Comparison of ENCODE assay signal across 8 mouse cellular contexts in the genomic region with DNA sequence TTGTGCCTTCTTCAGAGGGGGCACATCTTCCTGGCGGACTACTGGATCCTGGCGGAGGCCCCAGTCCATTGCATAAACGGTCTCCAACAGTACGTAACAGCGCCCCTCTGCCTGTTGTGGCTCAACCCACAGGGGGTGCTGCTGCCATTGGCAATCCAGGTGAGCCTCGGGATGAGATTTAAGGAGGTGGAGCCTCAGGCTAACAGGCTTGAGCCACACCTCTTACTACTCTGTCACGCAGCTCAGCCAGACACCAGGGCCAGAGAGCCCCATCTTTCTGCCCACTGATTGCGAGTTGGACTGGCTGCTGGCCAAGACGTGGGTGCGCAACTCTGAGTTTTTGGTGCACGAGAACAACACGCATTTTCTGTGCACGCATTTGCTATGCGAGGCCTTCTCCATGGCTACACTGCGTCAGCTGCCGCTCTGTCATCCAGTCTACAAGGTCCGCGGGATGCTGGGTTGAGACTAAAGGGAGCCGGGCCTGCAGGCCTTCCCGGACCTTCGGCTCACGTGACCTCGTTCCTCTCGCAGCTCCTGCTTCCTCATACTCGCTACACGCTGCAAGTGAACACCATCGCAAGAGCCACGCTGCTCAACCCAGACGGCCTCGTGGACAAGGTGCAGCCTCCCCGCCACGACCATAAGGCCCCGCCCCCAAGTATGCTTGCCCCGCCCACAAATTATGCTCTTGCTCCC. TPM values are rescaled to one million over a fixed set of nuclear protein-coding genes. Genes with fewer than 3 reads are reported as not detected.
DNase-seq lines count a peak whose midpoint lies in the region; ATAC-seq lines count a peak whose summit lies in the region.

No protein-coding gene starts in this region.

- H3K4me3 ChIP-seq in limb, embryonic 11.5 days (ENCODE audit: low read depth, low read length), result peak overlapping the region; percentile 33
- H3K4me3 ChIP-seq in midbrain, embryonic 11.5 days (ENCODE audit: low read depth, low read length), result peak overlapping the region; percentile 38
- H3K4me3 ChIP-seq in stomach, embryonic 15.5 days (replicated peaks), result peak overlapping the region; percentile 44

- H3K4me1 ChIP-seq in limb, embryonic 11.5 days (ENCODE audit: control insufficient read depth, insufficient read depth, low read length), result 0 out of 2 replicates have a peak, but pooled peaks cover 5% of the 10 kb centered on the region
- peaks cover 5% of the 10 kb centered on the region; the same call in 1 of the 2 replicates for H3K4me1 ChIP-seq in midbrain, embryonic 11.5 days (ENCODE audit: control insufficient read depth, insufficient read depth, low read length)
- H3K4me1 ChIP-seq in stomach, embryonic 15.5 days, result peaks cover 15% of the 10 kb centered on the region

- no peaks in the 10 kb centered on the region for H3K9me3 ChIP-seq in limb, embryonic 11.5 days (ENCODE audit: control insufficient read depth, low read length)
- no peaks in the 10 kb centered on the region for H3K9me3 ChIP-seq in midbrain, embryonic 11.5 days (ENCODE audit: control insufficient read depth, low read length)
- no peaks in the 10 kb centered on the region for H3K9me3 ChIP-seq in stomach, embryonic 15.5 days

- 2% methylated on average over 34 of the region's 34 CpGs for WGBS in limb, embryonic 11.5 days
- 1% methylated on average over 34 of the region's 34 CpGs for WGBS in midbrain, embryonic 11.5 days
- 2% methylated on average over 34 of the region's 34 CpGs for WGBS in stomach, embryonic 15.5 days

- ATAC-seq in limb, embryonic 11.5 days (ENCODE audit: insufficient number of reproducible peaks, low FRiP score, low TSS enrichment, low read depth), result peak; percentile 60
- ATAC-seq in midbrain, embryonic 11.5 days (ENCODE audit: low FRiP score), result peak; percentile 55; the same call in 1 of the 2 replicates
- ATAC-seq in stomach, embryonic 15.5 days (ENCODE audit: insufficient read depth, low FRiP score, low read depth), result peak; percentile 79

- DNase-seq in heart, adult 18-20 months, result peak; percentile 39 to 69
- no peak for DNase-seq in heart, adult 8-10 months (ENCODE audit: low spot score)
- peak; percentile 64 to 65 for DNase-seq in cerebellum, postnatal 36 days
- DNase-seq in gastrocnemius, postnatal 25 days, result peak; percentile 30
- peak; percentile 45 for DNase-seq in kidney, adult 18-20 months
- DNase-seq in limb, embryonic 11.5 days (ENCODE audit: low spot score), result peak; percentile 66
- DNase-seq in midbrain, embryonic 11.5 days (ENCODE audit: low spot score, missing footprints), result peak; percentile 96

- no peaks in the 10 kb centered on the region for H3K36me3 ChIP-seq in limb, embryonic 11.5 days (ENCODE audit: control insufficient read depth, insufficient read depth, low read length)
- H3K36me3 ChIP-seq in midbrain, embryonic 11.5 days (ENCODE audit: control insufficient read depth, insufficient read depth, low read length), result no peaks in the 10 kb centered on the region
- no peaks in the 10 kb centered on the region for H3K36me3 ChIP-seq in stomach, embryonic 15.5 days

- peak overlapping the region; percentile 71 for H3K4me2 ChIP-seq in limb, embryonic 11.5 days (ENCODE audit: low read depth, severe bottlenecking)
- H3K4me2 ChIP-seq in midbrain, embryonic 11.5 days, result peak overlapping the region; percentile 73
- peak overlapping the region; percentile 82 for H3K4me2 ChIP-seq in stomach, embryonic 15.5 days

- H3K27me3 ChIP-seq in limb, embryonic 11.5 days (ENCODE audit: control insufficient read depth, insufficient read depth, low read length), result no peaks in the 10 kb centered on the region
- peaks cover 3% of the 10 kb centered on the region for H3K27me3 ChIP-seq in midbrain, embryonic 11.5 days (ENCODE audit: control insufficient read depth, insufficient read depth, low read length)
- no peaks in the 10 kb centered on the region; the same call in 1 of the 2 replicates for H3K27me3 ChIP-seq in stomach, embryonic 15.5 days (replicated peaks)

- peak overlapping the region; percentile 41 for H3K9ac ChIP-seq in limb, embryonic 11.5 days (ENCODE audit: low read length)
- H3K9ac ChIP-seq in midbrain, embryonic 11.5 days (ENCODE audit: low read length), result peak overlapping the region; percentile 61
- H3K9ac ChIP-seq in stomach, embryonic 15.5 days, result peak overlapping the region; percentile 2; the same call in 1 of the 2 replicates

- H3K27ac ChIP-seq in limb, embryonic 11.5 days (replicated peaks; ENCODE audit: low read depth, low read length), result no peak overlapping the region
- no peak overlapping the region for H3K27ac ChIP-seq in midbrain, embryonic 11.5 days (ENCODE audit: low read depth, low read length)
- H3K27ac ChIP-seq in stomach, embryonic 15.5 days, result no peak overlapping the region

RNA-seq across cellular contexts. Expression of gene Aloxe3, which starts 8.4 kb away (rescaled TPM):
- total RNA-seq in heart, adult 18-20 months (2021), result not detected
- not detected for total RNA-seq in heart, adult 8-10 months (2022)
- not detected for total RNA-seq in gastrocnemius, postnatal 25 days (2021)
- 0.17 and 0.25 TPM in 2 replicates for polyA plus RNA-seq in limb, embryonic 11.5 days (2014; fragmentation: Nextera tagmentation; extraction: Ambion mirVana)
- 0.15 and 0.74 TPM in 2 replicates for polyA plus RNA-seq in midbrain, embryonic 11.5 days (2014; fragmentation: Nextera tagmentation; extraction: Ambion mirVana)
- 0.27 and 1.2 TPM in 2 replicates for polyA plus RNA-seq in stomach, embryonic 15.5 days (2015; fragmentation: Nextera tagmentation; extraction: Ambion mirVana)

RNA-seq across cellular contexts. Expression of gene 9130213A22Rik, which starts 11.7 kb away (rescaled TPM):
- under 1 TPM; 0.23 to 0.27 TPM for total RNA-seq in heart, adult 18-20 months (2021)
- under 1 TPM; 0.16 to 0.60 (median 0.38) TPM for total RNA-seq in heart, adult 8-10 months (2022)
- total RNA-seq in gastrocnemius, postnatal 25 days (2021), result under 1 TPM in 1 of 2 experiments, not detected in 1; 0.21 TPM
- polyA plus RNA-seq in limb, embryonic 11.5 days (2014; fragmentation: Nextera tagmentation; extraction: Ambion mirVana), result 0.19 TPM in 1 of 2 replicates, not detected in the other
- polyA plus RNA-seq in midbrain, embryonic 11.5 days (2014; fragmentation: Nextera tagmentation; extraction: Ambion mirVana), result 0.11 TPM in 1 of 2 replicates, not detected in the other
- polyA plus RNA-seq in stomach, embryonic 15.5 days (2015; fragmentation: Nextera tagmentation; extraction: Ambion mirVana), result 0.37 TPM in 2 replicates

RNA-seq across cellular contexts. Expression of gene Hes7, which starts 13.9 kb away (rescaled TPM):
- under 1 TPM in 1 of 2 experiments, not detected in 1; 0.15 TPM for total RNA-seq in heart, adult 18-20 months (2021)
- total RNA-seq in heart, adult 8-10 months (2022), result under 1 TPM in 1 of 4 experiments, not detected in 3; 0.12 TPM
- not detected for total RNA-seq in gastrocnemius, postnatal 25 days (2021)
- polyA plus RNA-seq in limb, embryonic 11.5 days (2014; fragmentation: Nextera tagmentation; extraction: Ambion mirVana), result 0.54 and 0.65 TPM in 2 replicates
- polyA plus RNA-seq in midbrain, embryonic 11.5 days (2014; fragmentation: Nextera tagmentation; extraction: Ambion mirVana), result 0.17 and 0.33 TPM in 2 replicates
- 0.76 and 1.0 TPM in 2 replicates for polyA plus RNA-seq in stomach, embryonic 15.5 days (2015; fragmentation: Nextera tagmentation; extraction: Ambion mirVana)

RNA-seq across cellular contexts. Expression of gene Alox12b, which starts 22.7 kb away (rescaled TPM):
- not detected for total RNA-seq in heart, adult 18-20 months (2021)
- total RNA-seq in heart, adult 8-10 months (2022), result not detected
- total RNA-seq in gastrocnemius, postnatal 25 days (2021), result under 1 TPM in 1 of 2 experiments, not detected in 1; 0.18 TPM
- polyA plus RNA-seq in limb, embryonic 11.5 days (2014; fragmentation: Nextera tagmentation; extraction: Ambion mirVana), result 0.05 TPM in 1 of 2 replicates, not detected in the other
- polyA plus RNA-seq in midbrain, embryonic 11.5 days (2014; fragmentation: Nextera tagmentation; extraction: Ambion mirVana), result not detected in 2 replicates
- 4.2 and 11.5 TPM in 2 replicates for polyA plus RNA-seq in stomach, embryonic 15.5 days (2015; fragmentation: Nextera tagmentation; extraction: Ambion mirVana)

RNA-seq across cellular contexts. Expression of gene Per1, which starts 39.1 kb away (rescaled TPM):
- total RNA-seq in heart, adult 18-20 months (2021), result 10 to 100 TPM; 38.8 to 48.5 TPM
- 10 to 100 TPM; 33.3 to 81.2 (median 48.5) TPM for total RNA-seq in heart, adult 8-10 months (2022)
- 10 to 100 TPM; 21.0 to 50.8 TPM for total RNA-seq in gastrocnemius, postnatal 25 days (2021)
- polyA plus RNA-seq in limb, embryonic 11.5 days (2014; fragmentation: Nextera tagmentation; extraction: Ambion mirVana), result 8.0 and 9.1 TPM in 2 replicates
- polyA plus RNA-seq in midbrain, embryonic 11.5 days (2014; fragmentation: Nextera tagmentation; extraction: Ambion mirVana), result 6.0 and 7.3 TPM in 2 replicates
- 15.4 and 20.3 TPM in 2 replicates for polyA plus RNA-seq in stomach, embryonic 15.5 days (2015; fragmentation: Nextera tagmentation; extraction: Ambion mirVana)

Comparison
In these comparisons a context has a peak if more than half of its experiments do, and no peak if none do; other contexts are left out.
1. H3K9ac ChIP-seq: peak in every context shown above with its lines; median percentile 61 in midbrain, embryonic 11.5 days; 41 in limb, embryonic 11.5 days; 2 in stomach, embryonic 15.5 days.